Mouse (Mus musculus): ENCODE results near the gene Tmem119.

Tmem119 gene

GRCm38 (mm10) chr5:113755347-113756030 lies 44.8 kb downstream of the Tmem119 start:
- DNase-seq, result no peak

GRCm38 (mm10) chr5:113751521-113752157 lies 48.7 kb downstream of the Tmem119 start:
- DNase-seq, result no peak

- DNase-seq, result no peak
Observed at GRCm38 (mm10) chr5:113748556-113749331, 51.6 kb downstream of the Tmem119 start.

DNA sequence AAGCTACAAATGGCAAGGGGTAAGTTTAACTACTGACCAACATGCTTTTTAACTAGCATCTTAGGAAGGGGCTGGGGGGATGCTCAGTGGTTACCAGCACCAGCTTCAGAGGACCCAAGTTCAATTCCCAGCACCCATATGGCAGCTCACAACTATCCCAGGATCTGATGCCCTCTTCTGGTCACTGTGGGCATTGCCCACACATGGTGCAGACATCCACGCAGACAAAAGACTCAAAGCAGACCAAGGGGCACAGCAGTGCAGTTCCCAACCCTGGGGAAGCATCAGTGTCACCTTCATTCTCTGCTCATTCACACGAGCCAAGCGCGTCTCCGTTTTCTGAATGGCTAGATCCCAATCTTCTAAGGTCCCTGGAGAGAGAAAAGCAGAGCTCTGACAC lies 52.7 kb downstream of the Tmem119 start:
- no peak for DNase-seq

All from kidney, adult 9 months (tissue).